Mouse (Mus musculus) hindbrain, embryonic 15.5 days (tissue): Measurements from ENCODE around the gene Rassf6. TPM values are rescaled to one million over a fixed set of nuclear protein-coding genes. Genes with fewer than 3 reads are reported as not detected.

Source experiments
- ATAC-seq: fragments of 200-750 bp; cut with Nextera tagmentation; 2 replicates; pipeline ENCODE4 v1.8.0; 2017; ENCODE audit warnings: low read depth, moderate number of reproducible peaks, moderate TSS enrichment; ENCODE audit not compliant: low FRiP score
- H3K27ac ChIP-seq: fragments of 300-500 bp; sonication (generic); replicated peaks from 2 replicates; pipeline ENCODE4 v1.5.1; 2015; ENCODE audit warnings: mild to moderate bottlenecking, inconsistent platforms
- H3K27me3 ChIP-seq: fragments of 300-500 bp; sonication (generic); 2 replicates; pipeline ENCODE4 v1.6.1; 2015; ENCODE audit warnings: control low read depth, inconsistent platforms
- H3K36me3 ChIP-seq: fragments of 300-500 bp; sonication (generic); 2 replicates; pipeline ENCODE4 v1.6.1; 2015; ENCODE audit warnings: control low read depth, inconsistent platforms
- H3K4me1 ChIP-seq: fragments of 300-500 bp; sonication (generic); replicated peaks from 2 replicates; pipeline ENCODE4 v1.6.1; 2015; ENCODE audit warnings: control low read depth, inconsistent platforms
- H3K4me2 ChIP-seq: fragments of 300-500 bp; sonication (generic); 2 replicates; pipeline ENCODE4 v1.6.1; 2015; ENCODE audit warnings: moderate library complexity, mild to moderate bottlenecking, inconsistent platforms
- H3K4me3 ChIP-seq: fragments of 300-500 bp; sonication (generic); 2 replicates; pipeline ENCODE4 v1.5.1; 2015; ENCODE audit warnings: mild to moderate bottlenecking, inconsistent platforms
- H3K9ac ChIP-seq: fragments of 300-500 bp; sonication (generic); 2 replicates; pipeline ENCODE4 v1.6.1; 2015; ENCODE audit warnings: inconsistent platforms
- H3K9me3 ChIP-seq: fragments of 300-500 bp; sonication (generic); 2 replicates; pipeline ENCODE4 v1.6.1; 2016; ENCODE audit warnings: control low read depth, inconsistent platforms
- WGBS: fragments of 180-500 bp; shearing (Covaris S2); methylation state at CpG from one replicate; pipeline ENCODE4 v1.1.7; 2015; 5-methylcytosine and 5-hydroxymethylcytosine counted together
- polyA plus RNA-seq: library from polyadenylated mRNA; unstranded; fragments of >200 nt; fragmentation: Nextera tagmentation; extraction: Ambion mirVana; gene quantifications from 2 replicates; pipeline ENCODE4 v1.2.1, GENCODE M21; 2015

Rassf6 gene
- polyA plus RNA-seq, 1 experiment from 2014 or later = 2.4 TPM

- H3K36me3 ChIP-seq = no peaks in the 10 kb centered on the region
- 16% methylated on average over 3 of the region's 3 CpGs for WGBS
- H3K27ac ChIP-seq = no peak overlapping the region
- peak; percentile 70; the same call in 1 of the 2 replicates for ATAC-seq
- no peaks in the 10 kb centered on the region for H3K27me3 ChIP-seq
- H3K4me1 ChIP-seq = 0 out of 2 replicates have a peak, but pooled peaks cover 3% of the 10 kb centered on the region
- H3K9me3 ChIP-seq = no peaks in the 10 kb centered on the region
- H3K4me3 ChIP-seq = no peak overlapping the region
- no peak overlapping the region for H3K4me2 ChIP-seq
- no peak overlapping the region for H3K9ac ChIP-seq
These were observed 12.3 kb upstream of the Rassf6 start for GRCm38 (mm10) chr5:90652724-90653123.

- Histone ChIP-seq H3K9ac (no peak overlapping the region), H3K4me3 (no peak overlapping the region), H3K27ac (no peak overlapping the region), H3K4me1 (0 out of 2 replicates have a peak, but pooled peaks cover 3% of the 10 kb centered on the region), H3K9me3 (no peaks in the 10 kb centered on the region), H3K4me2 (no peak overlapping the region), H3K27me3 (no peaks in the 10 kb centered on the region), H3K36me3 (no peaks in the 10 kb centered on the region)
- 83% methylated on average over 5 of the region's 5 CpGs for WGBS
- no peak for ATAC-seq
These were observed 10.2 kb upstream of the Rassf6 start for GRCm38 (mm10) chr5:90650466-90651150.

GRCm38 (mm10) chr5:90647473-90647872 is 7.0 kb upstream of the Rassf6 start:
- Histone ChIP-seq H3K9ac (no peak overlapping the region), H3K27ac (no peak overlapping the region), H3K4me1 (0 out of 2 replicates have a peak, but pooled peaks cover 3% of the 10 kb centered on the region), H3K9me3 (no peaks in the 10 kb centered on the region), H3K36me3 (no peaks in the 10 kb centered on the region), H3K4me2 (no peak overlapping the region), H3K4me3 (no peak overlapping the region), H3K27me3 (no peaks in the 10 kb centered on the region)
- ATAC-seq = no peak
- WGBS = 75% methylated on average over 5 of the region's 5 CpGs

GRCm38 (mm10) chr5:90646398-90646797 is 5.9 kb upstream of the Rassf6 start:
- H3K9me3 ChIP-seq = no peaks in the 10 kb centered on the region
- no peak overlapping the region for H3K4me3 ChIP-seq
- no peaks in the 10 kb centered on the region for H3K27me3 ChIP-seq
- no peaks in the 10 kb centered on the region for H3K36me3 ChIP-seq
- H3K4me1 ChIP-seq = 0 out of 2 replicates have a peak, but pooled peaks cover 3% of the 10 kb centered on the region
- 0 out of 2 replicates have a peak, but pooled peaks have one; percentile 51 for ATAC-seq
- no peak overlapping the region for H3K4me2 ChIP-seq
- H3K9ac ChIP-seq = no peak overlapping the region
- H3K27ac ChIP-seq = no peak overlapping the region
- 83% methylated on average over 5 of the region's 5 CpGs for WGBS

- no peak for ATAC-seq
- H3K4me3 ChIP-seq = no peak overlapping the region
- no peak overlapping the region for H3K4me2 ChIP-seq
- no peaks in the 10 kb centered on the region for H3K27me3 ChIP-seq
- H3K4me1 ChIP-seq = no peaks in the 10 kb centered on the region; the same call in none of the 2 replicates
- H3K36me3 ChIP-seq = no peaks in the 10 kb centered on the region
- H3K9me3 ChIP-seq = no peaks in the 10 kb centered on the region
- WGBS = 70% methylated on average over 3 of the region's 3 CpGs
- no peak overlapping the region for H3K9ac ChIP-seq
- no peak overlapping the region for H3K27ac ChIP-seq
These were observed 5.1 kb upstream of the Rassf6 start for GRCm38 (mm10) chr5:90645579-90645978.

- Histone ChIP-seq H3K36me3 (no peaks in the 10 kb centered on the region), H3K9me3 (no peaks in the 10 kb centered on the region), H3K9ac (no peak overlapping the region), H3K27me3 (no peaks in the 10 kb centered on the region), H3K4me2 (0 out of 2 replicates have a peak overlapping the region, but pooled peaks have one; percentile 89), H3K27ac (no peak overlapping the region), H3K4me3 (no peak overlapping the region), H3K4me1 (no peaks in the 10 kb centered on the region; the same call in none of the 2 replicates)
- no peak for ATAC-seq
- WGBS = 77% methylated on average over 10 of the region's 10 CpGs
These were observed 757 bp upstream of the Rassf6 start for GRCm38 (mm10) chr5:90641218-90641610.

- no peak overlapping the region for H3K9ac ChIP-seq
- H3K4me1 ChIP-seq = no peaks in the 10 kb centered on the region
- H3K27me3 ChIP-seq = no peaks in the 10 kb centered on the region
- H3K4me2 ChIP-seq = no peak overlapping the region
- H3K36me3 ChIP-seq = no peaks in the 10 kb centered on the region
- no peaks in the 10 kb centered on the region for H3K9me3 ChIP-seq
- WGBS = 86% methylated on average over 7 of the region's 7 CpGs
- ATAC-seq = no peak
- no peak overlapping the region for H3K27ac ChIP-seq
- H3K4me3 ChIP-seq = no peak overlapping the region
These were observed 5.6 kb downstream of the Rassf6 start for GRCm38 (mm10) chr5:90634885-90635284.

- 83% methylated on average over 1 of the region's 1 CpGs for WGBS
These were observed 11.9 kb downstream of the Rassf6 start for GRCm38 (mm10) chr5:90628530-90628929.

GRCm38 (mm10) chr5:90628011-90628410 is 12.4 kb downstream of the Rassf6 start:
- Histone ChIP-seq H3K9ac (no peak overlapping the region), H3K27me3 (no peaks in the 10 kb centered on the region), H3K36me3 (no peaks in the 10 kb centered on the region), H3K4me2 (no peak overlapping the region), H3K4me1 (no peaks in the 10 kb centered on the region), H3K9me3 (no peaks in the 10 kb centered on the region), H3K4me3 (no peak overlapping the region), H3K27ac (no peak overlapping the region)
- 82% methylated on average over 3 of the region's 3 CpGs for WGBS
- ATAC-seq = no peak

More at GRCm38 (mm10) chr5:90628530-90628929, 11.9 kb downstream of the Rassf6 start:
- no peak for ATAC-seq
- Histone ChIP-seq H3K9ac (no peak overlapping the region), H3K4me1 (no peaks in the 10 kb centered on the region), H3K27ac (no peak overlapping the region), H3K4me3 (no peak overlapping the region), H3K4me2 (no peak overlapping the region), H3K36me3 (no peaks in the 10 kb centered on the region), H3K9me3 (no peaks in the 10 kb centered on the region), H3K27me3 (no peaks in the 10 kb centered on the region)

GRCm38 (mm10) chr5:90627423-90627822 is 13.0 kb downstream of the Rassf6 start:
- no peaks in the 10 kb centered on the region for H3K27me3 ChIP-seq
- H3K27ac ChIP-seq = no peak overlapping the region
- 94% methylated on average over 4 of the region's 4 CpGs for WGBS
- H3K9me3 ChIP-seq = no peaks in the 10 kb centered on the region
- no peak overlapping the region for H3K4me2 ChIP-seq
- no peak overlapping the region for H3K4me3 ChIP-seq
- H3K4me1 ChIP-seq = no peaks in the 10 kb centered on the region
- H3K9ac ChIP-seq = no peak overlapping the region
- ATAC-seq = no peak
- no peaks in the 10 kb centered on the region for H3K36me3 ChIP-seq

GRCm38 (mm10) chr5:90624708-90625425 is 15.6 kb downstream of the Rassf6 start:
- Histone ChIP-seq H3K4me2 (no peak overlapping the region), H3K36me3 (no peaks in the 10 kb centered on the region), H3K9ac (no peak overlapping the region), H3K27ac (no peak overlapping the region), H3K27me3 (no peaks in the 10 kb centered on the region), H3K9me3 (no peaks in the 10 kb centered on the region), H3K4me1 (no peaks in the 10 kb centered on the region), H3K4me3 (no peak overlapping the region)
- WGBS = 80% methylated on average over 18 of the region's 18 CpGs
- no peak for ATAC-seq

GRCm38 (mm10) chr5:90623209-90623608 is 17.2 kb downstream of the Rassf6 start:
- no peak for ATAC-seq
- Histone ChIP-seq H3K4me2 (no peak overlapping the region), H3K9me3 (no peaks in the 10 kb centered on the region), H3K9ac (no peak overlapping the region), H3K27ac (no peak overlapping the region), H3K27me3 (no peaks in the 10 kb centered on the region), H3K4me1 (no peaks in the 10 kb centered on the region), H3K4me3 (no peak overlapping the region), H3K36me3 (no peaks in the 10 kb centered on the region)
- WGBS = 81% methylated on average over 2 of the region's 2 CpGs
